Mouse (Mus musculus): ENCODE measurements around the gene S100a1.

- no peak for TF ChIP-seq CTCF (IDR thresholded peaks at IDR 0.05; ENCODE audit: insufficient read depth, low read depth, low read length)
- no peak for TF ChIP-seq POLR2A (IDR thresholded peaks at IDR 0.05; ENCODE audit: insufficient read depth, low read depth, low read length)
Measured at GRCm38 (mm10) chr3:90512948-90513642, 1.1 kb downstream of the S100a1 start.

All from olfactory bulb, adult 2 months (tissue).